Mouse (Mus musculus) liver, embryonic 15.5 days (tissue): ENCODE data around the gene Lrrc41. TPM values are rescaled to one million over a fixed set of nuclear protein-coding genes. Genes with fewer than 3 reads are reported as not detected.

Experiments
- ATAC-seq: fragments of 200-750 bp; cut with Nextera tagmentation; 2 replicates; pipeline ENCODE4 v1.8.0; 2017; ENCODE audit warnings: moderate number of reproducible peaks, mild to moderate bottlenecking, moderate library complexity; ENCODE audit not compliant: insufficient read depth
- H3K27ac ChIP-seq: fragments of 300-500 bp; sonication (generic); replicated peaks from 2 replicates; pipeline ENCODE4 v1.5.1; 2015; ENCODE audit warnings: mild to moderate bottlenecking, inconsistent platforms
- H3K27me3 ChIP-seq: fragments of 300-500 bp; sonication (generic); 2 replicates; pipeline ENCODE4 v1.6.1; 2015; ENCODE audit warnings: mild to moderate bottlenecking, inconsistent platforms
- H3K36me3 ChIP-seq: fragments of 300-500 bp; sonication (generic); replicated peaks from 2 replicates; pipeline ENCODE4 v1.6.1; 2015; ENCODE audit warnings: moderate library complexity, mild to moderate bottlenecking, inconsistent platforms
- H3K4me1 ChIP-seq: fragments of 300-500 bp; sonication (generic); replicated peaks from 2 replicates; pipeline ENCODE4 v1.6.1; 2015; ENCODE audit warnings: inconsistent platforms
- H3K4me2 ChIP-seq: fragments of 300-500 bp; sonication (generic); 2 replicates; pipeline ENCODE4 v1.6.1; 2015; ENCODE audit warnings: moderate library complexity, mild to moderate bottlenecking, inconsistent platforms
- H3K4me3 ChIP-seq: fragments of 300-500 bp; sonication (generic); replicated peaks from 2 replicates; pipeline ENCODE4 v1.5.1; 2015; ENCODE audit warnings: mild to moderate bottlenecking, inconsistent platforms
- H3K9ac ChIP-seq: fragments of 300-500 bp; sonication (generic); 2 replicates; pipeline ENCODE4 v1.6.1; 2015; ENCODE audit warnings: moderate library complexity, mild to moderate bottlenecking, inconsistent platforms
- H3K9me3 ChIP-seq: fragments of 300-500 bp; sonication (generic); replicated peaks from 2 replicates; pipeline ENCODE4 v1.6.1; 2016; ENCODE audit warnings: inconsistent platforms
- WGBS: fragments of 180-500 bp; shearing (Covaris S2); methylation state at CpG from one replicate; pipeline ENCODE4 v1.1.7; 2015; ENCODE audit warnings: mixed read lengths; ENCODE audit not compliant: insufficient replicate concordance; 5-methylcytosine and 5-hydroxymethylcytosine counted together
- polyA plus RNA-seq: library from polyadenylated mRNA; unstranded; fragments of >200 nt; fragmentation: Nextera tagmentation; extraction: Ambion mirVana; gene quantifications from 2 replicates; pipeline ENCODE4 v1.2.1, GENCODE M21; 2015

The Lrrc41 gene
- polyA plus RNA-seq, 1 experiment from 2014 or later = 25.5 TPM

- peak within 1 kb of the TSS; percentile 95 for H3K4me2 ChIP-seq
- peak within 1 kb of the TSS; percentile 72 for H3K4me3 ChIP-seq
- H3K4me1 ChIP-seq = peaks cover 24% of the 10 kb centered on the region
- no peaks in the 10 kb centered on the region for H3K36me3 ChIP-seq
- H3K27me3 ChIP-seq = no peaks in the 10 kb centered on the region
- under 1% methylated on average over 35 of the region's 35 CpGs for WGBS
- peak within 1 kb of the TSS; percentile 95 for H3K27ac ChIP-seq
- H3K9ac ChIP-seq = peak within 1 kb of the TSS; percentile 63
- ATAC-seq = peak; percentile 92
- H3K9me3 ChIP-seq = no peaks in the 10 kb centered on the region
Measured at GRCm38 (mm10) chr4:116053399-116053961, 21.6 kb upstream of the Lrrc41 start, which contains the start of gene Nsun4. Gene Nsun4, minus strand, starts transcription at chr4:116053876.

GRCm38 (mm10) chr4:116057559-116057958 lies 17.5 kb upstream of the Lrrc41 start:
- Histone ChIP-seq H3K4me2 (no peak overlapping the region), H3K27ac (no peak overlapping the region), H3K36me3 (no peaks in the 10 kb centered on the region), H3K9ac (no peak overlapping the region), H3K4me1 (peaks cover 16% of the 10 kb centered on the region), H3K27me3 (no peaks in the 10 kb centered on the region), H3K9me3 (no peaks in the 10 kb centered on the region), H3K4me3 (no peak overlapping the region)
- 3% methylated on average over 1 of the region's 1 CpGs for WGBS
- ATAC-seq = no peak

- WGBS = 64% methylated on average over 5 of the region's 5 CpGs
Measured at GRCm38 (mm10) chr4:116059012-116059726, 15.9 kb upstream of the Lrrc41 start.

GRCm38 (mm10) chr4:116063855-116064254 lies 11.2 kb upstream of the Lrrc41 start:
- H3K27me3 ChIP-seq = no peaks in the 10 kb centered on the region
- peak; percentile 28; the same call in 1 of the 2 replicates for ATAC-seq
- 17% methylated on average over 1 of the region's 1 CpGs for WGBS
- no peak overlapping the region for H3K9ac ChIP-seq
- no peak overlapping the region for H3K27ac ChIP-seq
- H3K4me1 ChIP-seq = peaks cover 7% of the 10 kb centered on the region; the same call in 1 of the 2 replicates
- H3K36me3 ChIP-seq = peaks cover 38% of the 10 kb centered on the region
- H3K4me2 ChIP-seq = no peak overlapping the region
- no peaks in the 10 kb centered on the region for H3K9me3 ChIP-seq
- H3K4me3 ChIP-seq = no peak overlapping the region

More at GRCm38 (mm10) chr4:116059012-116059726, 15.9 kb upstream of the Lrrc41 start:
- Histone ChIP-seq H3K4me3 (no peak overlapping the region), H3K9ac (no peak overlapping the region), H3K27ac (no peak overlapping the region), H3K4me2 (no peak overlapping the region), H3K27me3 (no peaks in the 10 kb centered on the region), H3K9me3 (no peaks in the 10 kb centered on the region), H3K36me3 (no peaks in the 10 kb centered on the region), H3K4me1 (peaks cover 10% of the 10 kb centered on the region)
- ATAC-seq = no peak

- H3K4me3 ChIP-seq = no peak overlapping the region
- H3K27me3 ChIP-seq = no peaks in the 10 kb centered on the region
- H3K27ac ChIP-seq = no peak overlapping the region
- no peaks in the 10 kb centered on the region for H3K9me3 ChIP-seq
- no peak for ATAC-seq
- WGBS = 75% methylated on average over 6 of the region's 6 CpGs
- peaks cover 59% of the 10 kb centered on the region for H3K36me3 ChIP-seq
- peaks cover 21% of the 10 kb centered on the region for H3K4me1 ChIP-seq
- H3K9ac ChIP-seq = no peak overlapping the region
- no peak overlapping the region for H3K4me2 ChIP-seq
Measured at GRCm38 (mm10) chr4:116070116-116070515, 5.0 kb upstream of the Lrrc41 start.

GRCm38 (mm10) chr4:116073146-116073545 lies 1.9 kb upstream of the Lrrc41 start:
- H3K27me3 ChIP-seq = no peaks in the 10 kb centered on the region
- peak overlapping the region; percentile 85 for H3K4me2 ChIP-seq
- no peak for ATAC-seq
- H3K9me3 ChIP-seq = no peaks in the 10 kb centered on the region
- no peak overlapping the region for H3K9ac ChIP-seq
- peaks cover 30% of the 10 kb centered on the region for H3K36me3 ChIP-seq
- peaks cover 36% of the 10 kb centered on the region for H3K4me1 ChIP-seq
- WGBS = 38% methylated on average over 4 of the region's 4 CpGs
- peak overlapping the region; percentile 82 for H3K4me3 ChIP-seq
- no peak overlapping the region for H3K27ac ChIP-seq

- no peak for ATAC-seq
- Histone ChIP-seq H3K4me3 (peak overlapping the region; percentile 82), H3K27ac (peak overlapping the region; percentile 95), H3K4me1 (peaks cover 39% of the 10 kb centered on the region), H3K9ac (peak overlapping the region; percentile 67), H3K27me3 (no peaks in the 10 kb centered on the region), H3K9me3 (no peaks in the 10 kb centered on the region), H3K36me3 (peaks cover 20% of the 10 kb centered on the region), H3K4me2 (peak overlapping the region; percentile 85)
- under 1% methylated on average over 8 of the region's 8 CpGs for WGBS
Measured at GRCm38 (mm10) chr4:116074145-116074675, 859 bp upstream of the Lrrc41 start.

GRCm38 (mm10) chr4:116075631-116076368 lies 731 bp downstream of the Lrrc41 start:
- H3K4me3 ChIP-seq = peak overlapping the region; percentile 82
- peaks cover 39% of the 10 kb centered on the region for H3K4me1 ChIP-seq
- peak overlapping the region; percentile 85 for H3K4me2 ChIP-seq
- peaks cover 16% of the 10 kb centered on the region for H3K36me3 ChIP-seq
- H3K9ac ChIP-seq = peak overlapping the region; percentile 92
- no peaks in the 10 kb centered on the region for H3K27me3 ChIP-seq
- under 1% methylated on average over 76 of the region's 77 CpGs for WGBS
- peak overlapping the region; percentile 95 for H3K27ac ChIP-seq
- peak; percentile 52 for ATAC-seq
- H3K9me3 ChIP-seq = no peaks in the 10 kb centered on the region

GRCm38 (mm10) chr4:116076369-116077231 lies 1.5 kb downstream of the Lrrc41 start:
- ATAC-seq = peak; percentile 22
- Histone ChIP-seq H3K9ac (peak overlapping the region; percentile 92), H3K4me1 (peaks cover 39% of the 10 kb centered on the region), H3K4me3 (peak overlapping the region; percentile 82), H3K27me3 (no peaks in the 10 kb centered on the region), H3K36me3 (peaks cover 24% of the 10 kb centered on the region), H3K9me3 (no peaks in the 10 kb centered on the region), H3K27ac (peak overlapping the region; percentile 95), H3K4me2 (peak overlapping the region; percentile 85)
- WGBS = 1% methylated on average over 37 of the region's 37 CpGs
